Mouse (Mus musculus): ENCODE results near the gene Glce.

Glce gene

GRCm38 (mm10) chr9:62122508-62123215, at the start of gene Glce:
Gene Glce (minus strand): TSS chr9:62122655.
- peak; percentile 99 for DNase-seq (ENCODE audit: low spot score)

DNA sequence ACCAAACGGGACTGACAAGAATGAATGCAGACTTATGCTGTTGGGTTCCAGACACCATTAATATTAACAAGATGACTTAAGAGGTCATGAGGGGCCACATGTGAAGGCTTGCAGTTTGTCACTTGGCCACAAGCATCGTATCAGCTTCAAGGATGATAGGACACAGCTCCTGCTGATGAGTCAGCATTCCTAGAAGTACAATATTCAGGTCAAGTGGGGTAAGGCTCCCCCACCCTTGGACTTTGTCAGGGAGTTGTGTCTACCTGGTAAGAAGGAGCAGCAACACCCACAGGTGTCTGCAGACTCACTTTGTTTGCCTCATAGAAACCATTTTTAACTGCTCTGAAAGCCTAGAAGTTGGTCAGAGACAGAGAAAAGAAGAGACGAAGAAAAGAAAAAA, 49.8 kb upstream of the Glce start:
- DNase-seq (ENCODE audit: low spot score) = no peak

DNA sequence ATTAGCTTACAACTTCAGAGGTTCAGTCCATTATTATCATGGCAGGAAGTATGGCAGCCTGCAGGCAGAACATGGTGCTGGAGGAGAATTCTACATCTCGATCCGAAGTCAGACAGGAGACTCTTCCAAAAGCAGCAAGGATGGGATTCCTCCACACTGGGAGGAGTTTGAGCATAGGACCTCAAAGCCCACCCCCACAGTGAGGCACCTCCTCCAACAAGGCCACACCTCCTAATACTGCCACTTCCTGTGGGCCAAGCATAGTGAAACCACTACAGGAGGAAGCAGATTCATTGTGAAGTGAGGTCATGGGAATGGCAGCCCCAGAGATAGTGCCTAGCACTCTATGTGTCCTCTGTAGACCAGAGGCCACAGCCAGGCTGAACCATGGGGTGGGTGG, 48.5 kb upstream of the Glce start:
- DNase-seq (ENCODE audit: low spot score) = no peak

- DNase-seq (ENCODE audit: low spot score) = no peak
These were observed 44.2 kb upstream of the Glce start for GRCm38 (mm10) chr9:62166621-62167020.

DNA sequence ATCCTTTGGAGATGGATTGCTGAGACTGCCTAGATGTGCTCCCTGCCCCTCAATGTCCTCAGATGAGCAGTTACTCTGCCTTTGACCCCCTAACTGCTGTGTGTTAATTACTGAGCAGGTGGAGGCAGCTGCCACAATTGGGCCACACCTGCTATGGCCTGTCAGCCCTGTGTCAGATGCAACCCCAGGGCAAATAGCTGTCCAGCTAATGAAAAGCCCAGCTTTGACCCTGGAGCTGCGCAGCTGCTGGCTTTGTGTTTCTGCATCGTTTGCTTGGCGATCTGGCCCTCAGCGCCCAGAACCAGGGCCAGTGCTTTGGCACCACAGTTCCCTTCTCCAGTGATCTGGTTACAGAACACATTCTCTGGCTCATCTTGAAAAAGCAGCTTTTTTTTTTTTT, 43.7 kb upstream of the Glce start:
- DNase-seq (ENCODE audit: low spot score) = no peak

DNA sequence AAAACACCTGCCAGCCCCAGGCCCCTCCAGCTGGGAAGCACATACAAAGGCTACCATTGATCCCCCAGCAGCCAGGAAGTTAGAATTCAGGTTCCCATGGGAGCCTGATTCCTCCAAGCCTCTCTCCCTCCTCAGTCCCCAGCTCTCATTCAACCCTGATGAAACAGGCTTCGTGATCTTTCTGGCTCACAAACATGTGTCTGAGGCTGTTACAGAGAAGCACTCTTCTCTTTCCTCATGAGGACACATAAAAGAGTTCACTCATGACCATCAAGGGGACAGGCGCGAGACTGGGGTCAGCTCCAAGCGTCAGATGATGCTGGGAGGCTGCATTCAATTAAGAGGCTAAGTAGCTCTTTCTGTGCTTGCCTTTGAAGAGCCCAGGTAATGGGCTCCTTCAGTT, 40.4 kb upstream of the Glce start:
- DNase-seq (ENCODE audit: low spot score) = no peak

- no peak for DNase-seq (ENCODE audit: low spot score)
These were observed 38.3 kb upstream of the Glce start for GRCm38 (mm10) chr9:62160788-62161187.

GRCm38 (mm10) chr9:62158746-62159145, 36.3 kb upstream of the Glce start:
- DNase-seq (ENCODE audit: low spot score) = no peak

DNA sequence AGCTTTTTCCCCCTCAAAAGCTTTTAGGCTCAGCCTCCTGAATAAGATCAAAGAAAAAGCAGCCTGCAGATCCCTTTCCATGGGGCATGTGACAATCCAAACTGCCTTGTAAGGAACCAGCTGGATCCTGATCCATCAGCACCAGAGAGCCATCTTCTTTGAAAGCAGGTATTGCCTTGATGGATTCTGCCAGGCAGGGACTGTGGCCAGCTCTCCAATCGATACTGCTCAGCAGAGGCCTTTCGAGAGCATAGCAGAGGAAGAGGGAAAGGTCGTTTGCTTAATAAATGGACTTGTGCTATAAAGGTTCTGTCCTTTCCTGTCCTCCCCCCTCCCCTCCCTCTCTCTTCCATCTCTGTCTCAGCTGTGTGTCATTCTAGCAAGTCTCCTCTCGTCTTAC, 33.4 kb upstream of the Glce start:
- no peak for DNase-seq (ENCODE audit: low spot score)

DNA sequence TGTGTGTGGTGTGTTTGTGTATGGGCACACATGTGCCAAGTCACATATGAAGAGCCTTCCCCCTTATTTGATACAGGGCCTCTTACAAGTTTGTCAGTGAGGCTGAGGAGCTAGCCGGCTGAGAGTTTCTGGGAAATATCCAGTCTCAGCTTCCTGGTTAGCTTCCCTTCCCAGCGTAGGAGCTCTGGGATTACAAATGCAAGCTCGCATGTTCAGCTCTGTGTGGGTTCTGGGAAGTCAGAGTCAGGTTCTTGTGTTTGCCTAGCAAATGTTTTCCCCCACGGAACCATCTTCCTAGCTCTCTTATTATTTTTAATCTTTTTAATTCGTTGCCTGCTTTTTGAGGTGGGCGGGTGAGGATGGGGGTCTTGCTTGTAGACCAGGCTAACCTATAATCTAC, 32.9 kb upstream of the Glce start:
- DNase-seq (ENCODE audit: low spot score) = no peak

GRCm38 (mm10) chr9:62154956-62155355, 32.5 kb upstream of the Glce start:
- DNase-seq (ENCODE audit: low spot score) = no peak

DNA sequence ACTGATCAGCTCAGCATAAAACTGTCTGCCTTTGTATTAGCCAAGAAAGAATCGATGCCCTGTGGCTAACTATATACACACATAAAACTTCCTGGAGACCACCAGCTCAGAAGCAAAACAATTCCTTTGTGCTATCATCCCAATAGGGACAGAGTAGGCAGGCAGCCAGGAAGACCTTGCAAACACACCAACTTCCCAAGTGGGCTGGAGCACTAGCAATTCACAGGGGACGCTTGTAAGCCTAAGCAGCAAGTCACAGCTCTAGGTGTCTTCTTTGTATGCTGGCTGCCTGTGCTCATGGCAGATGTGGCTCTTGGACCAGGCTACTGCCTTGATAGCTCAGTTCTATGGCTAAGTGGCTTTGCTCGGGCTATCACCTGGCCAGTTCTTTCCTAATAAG, 32.1 kb upstream of the Glce start:
- no peak for DNase-seq (ENCODE audit: low spot score)

DNA sequence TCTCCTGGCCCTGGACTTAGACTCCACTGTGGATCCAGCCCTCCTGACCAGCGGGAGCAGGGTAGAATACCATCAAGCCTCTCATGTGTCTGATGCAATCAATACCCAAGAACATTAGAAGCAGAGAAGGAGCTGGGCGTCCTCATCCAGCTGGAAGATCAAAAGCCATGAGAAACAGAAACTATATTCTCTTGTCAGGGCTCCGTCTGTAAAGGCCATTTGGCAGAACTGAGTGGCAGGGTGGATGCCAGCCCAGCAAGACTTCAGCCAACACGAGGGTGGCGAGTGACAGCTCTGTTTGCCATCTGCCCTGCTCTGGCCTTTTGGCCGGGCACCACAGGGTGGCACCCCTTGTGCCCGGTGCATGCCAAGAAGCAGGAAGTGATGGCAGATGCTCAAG, 30.8 kb upstream of the Glce start:
- DNase-seq (ENCODE audit: low spot score) = no peak

- no peak for DNase-seq (ENCODE audit: low spot score)
These were observed 30.1 kb upstream of the Glce start for GRCm38 (mm10) chr9:62152506-62152905.

DNA sequence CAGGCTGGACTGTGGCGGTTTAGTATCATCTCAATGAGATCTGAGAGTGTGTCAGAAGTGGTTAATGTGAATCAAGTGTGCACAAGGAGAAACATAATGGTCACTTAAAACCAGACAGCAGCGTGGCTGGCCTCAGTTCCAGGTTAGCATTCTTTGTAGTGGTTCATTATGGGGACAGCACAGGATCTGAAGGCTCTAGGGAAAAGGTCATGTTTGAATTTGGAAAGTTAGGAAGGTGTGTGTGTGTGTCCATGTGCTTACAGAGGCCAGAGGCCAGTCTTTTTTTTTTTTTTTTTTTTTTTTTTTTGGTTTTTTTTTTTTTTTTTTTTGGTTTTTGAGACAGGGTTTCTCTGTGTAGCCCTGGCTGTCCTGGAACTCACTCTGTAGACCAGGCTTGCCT, 22.7 kb upstream of the Glce start:
- DNase-seq (ENCODE audit: low spot score) = no peak

GRCm38 (mm10) chr9:62143428-62143827, 21.0 kb upstream of the Glce start:
- DNase-seq (ENCODE audit: low spot score) = no peak

DNA sequence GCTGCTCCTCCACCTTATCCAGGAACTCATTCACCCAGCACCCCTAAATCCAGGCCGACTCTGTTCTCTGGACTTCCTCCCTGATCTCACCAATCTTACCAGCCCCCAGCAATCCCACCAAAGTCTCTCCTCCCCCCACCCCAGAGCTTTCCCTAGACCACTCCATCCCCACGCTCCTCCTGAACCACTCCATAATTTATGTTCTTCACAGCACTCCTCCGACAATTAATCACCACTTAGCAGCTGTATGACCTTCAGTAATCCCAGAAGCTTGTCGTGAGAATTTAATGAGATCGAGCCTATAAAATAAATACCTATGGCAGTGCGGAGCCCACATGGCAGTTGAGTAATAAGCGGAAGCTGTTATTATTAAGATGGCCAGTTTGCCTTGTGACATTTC, 16.6 kb upstream of the Glce start:
- no peak for DNase-seq (ENCODE audit: low spot score)

GRCm38 (mm10) chr9:62137259-62137658, 14.8 kb upstream of the Glce start:
- no peak for DNase-seq (ENCODE audit: low spot score)

- no peak for DNase-seq (ENCODE audit: low spot score)
These were observed 9.7 kb upstream of the Glce start for GRCm38 (mm10) chr9:62132005-62132782.

- no peak for DNase-seq (ENCODE audit: low spot score)
These were observed 8.3 kb upstream of the Glce start for GRCm38 (mm10) chr9:62130746-62131145.

GRCm38 (mm10) chr9:62128056-62128455, 5.6 kb upstream of the Glce start:
- DNase-seq (ENCODE audit: low spot score) = no peak

DNA sequence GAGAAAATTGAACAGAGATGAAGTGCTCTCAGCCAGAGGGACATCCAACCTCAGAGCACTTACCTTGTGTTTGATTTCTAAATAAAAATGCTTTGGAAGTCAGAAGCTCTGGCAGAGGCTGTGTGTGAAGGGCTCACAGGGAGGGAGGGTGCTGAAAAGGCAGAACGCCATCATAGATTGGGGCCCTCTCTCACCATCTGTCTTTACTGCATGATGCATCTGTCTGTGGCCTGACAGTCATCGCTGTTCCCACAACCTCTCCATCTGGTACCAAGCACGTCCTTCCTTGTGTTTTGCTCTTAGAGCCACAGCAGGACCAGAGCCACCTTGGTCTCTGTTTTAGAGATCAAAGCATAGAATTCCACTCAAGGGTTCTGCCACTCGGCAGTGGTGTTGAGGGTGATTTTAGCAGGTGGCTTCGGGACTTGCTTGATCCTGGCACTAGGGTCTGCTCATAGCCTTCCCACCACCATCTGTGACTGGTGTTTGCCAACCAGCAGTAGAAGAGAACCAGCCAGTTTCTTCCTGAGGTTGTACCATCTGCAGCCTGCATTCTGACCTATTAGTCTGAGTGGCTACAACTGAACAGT, 3.6 kb upstream of the Glce start:
- DNase-seq (ENCODE audit: low spot score) = no peak

DNA sequence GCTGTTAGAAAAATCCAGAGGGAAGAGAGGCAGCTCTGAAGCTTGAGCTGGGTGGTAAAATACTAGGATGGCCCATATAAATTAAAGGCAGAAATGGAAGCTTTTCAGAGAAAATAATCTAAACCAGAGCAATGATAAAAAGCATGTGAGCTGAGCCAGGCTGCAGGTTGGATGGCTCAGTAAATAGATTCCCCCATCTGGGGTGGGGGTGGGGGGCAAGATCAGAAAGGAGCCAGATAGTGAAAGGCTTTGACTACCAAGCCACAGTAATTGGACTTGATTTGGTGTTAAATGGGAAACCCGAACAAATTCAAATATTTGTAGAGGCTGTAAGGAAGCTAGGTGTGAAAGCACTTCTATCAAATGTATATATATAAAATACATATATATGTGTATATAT, 1.8 kb upstream of the Glce start:
- no peak for DNase-seq (ENCODE audit: low spot score)
